Mouse (Mus musculus) erythroblast, embryonic 14.5 days (primary cell): Measurements from ENCODE around the gene Amph. TPM values are rescaled to one million over a fixed set of nuclear protein-coding genes. Genes with fewer than 3 reads are reported as not detected.

Experiments
- H3K27me3 ChIP-seq: 2 replicates; pipeline ENCODE4 v1.6.1; 2012; ENCODE audit warnings: inconsistent platforms; ENCODE audit not compliant: control insufficient read depth
- H3K36me3 ChIP-seq: 2 replicates; pipeline ENCODE4 v1.6.1; 2012; ENCODE audit warnings: mild to moderate bottlenecking, inconsistent platforms; ENCODE audit not compliant: control insufficient read depth
- H3K4me1 ChIP-seq: 2 replicates; pipeline ENCODE4 v1.6.1; 2012; ENCODE audit warnings: inconsistent platforms; ENCODE audit not compliant: control insufficient read depth
- H3K4me3 ChIP-seq: replicated peaks from 2 replicates; pipeline ENCODE3; 2012; ENCODE audit warnings: moderate library complexity, mild to moderate bottlenecking, inconsistent platforms
- H3K9me3 ChIP-seq: 2 replicates; pipeline ENCODE4 v1.6.1; 2012; ENCODE audit warnings: low read length, inconsistent platforms, mixed read lengths; ENCODE audit not compliant: control insufficient read depth
- GATA1 ChIP-seq: IDR thresholded peaks from 2 replicates; pipeline ENCODE4 v1.6.1; 2012; ENCODE audit warnings: low read length, inconsistent platforms, mixed read lengths
- TAL1 ChIP-seq: IDR thresholded peaks from 3 replicates; pipeline ENCODE4 v1.6.1; 2012; ENCODE audit warnings: low read length, inconsistent platforms, mixed read lengths
- polyA plus RNA-seq: library from polyadenylated mRNA; stranded (reverse); fragments of >175 nt; gene quantifications from 2 replicates; pipeline ENCODE4 v1.2.3, GENCODE M21; 2012

The Amph gene
- polyA plus RNA-seq, 1 experiment, result not detected

DNA sequence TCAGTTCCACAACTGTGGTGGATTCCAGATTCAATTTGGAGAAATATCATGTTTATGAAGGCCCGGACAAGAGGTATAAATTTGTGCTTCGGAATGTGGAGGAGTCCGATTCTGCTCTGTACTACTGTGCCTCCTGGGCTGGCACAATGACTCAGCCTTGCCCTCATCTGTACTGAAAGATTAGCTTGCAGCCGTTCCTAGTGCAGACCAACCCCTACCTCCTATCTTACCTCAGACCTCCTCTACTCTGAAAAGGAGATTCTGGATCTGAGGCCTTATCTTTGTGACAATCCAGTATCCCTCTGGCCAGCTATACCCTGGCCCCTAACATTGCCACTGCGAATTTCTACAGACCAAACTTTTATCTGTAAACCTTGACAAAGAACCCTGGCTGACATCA lies 230.3 kb downstream of the Amph start:
- TF ChIP-seq GATA1, result peak; percentile 33; the same call in 1 of the 2 replicates
- peak; percentile 50 for TF ChIP-seq TAL1
- Histone ChIP-seq H3K27me3 (no peaks in the 10 kb centered on the region), H3K36me3 (no peaks in the 10 kb centered on the region), H3K4me3 (peak overlapping the region; percentile 58), H3K4me1 (peaks cover 27% of the 10 kb centered on the region), H3K9me3 (no peaks in the 10 kb centered on the region)

DNA sequence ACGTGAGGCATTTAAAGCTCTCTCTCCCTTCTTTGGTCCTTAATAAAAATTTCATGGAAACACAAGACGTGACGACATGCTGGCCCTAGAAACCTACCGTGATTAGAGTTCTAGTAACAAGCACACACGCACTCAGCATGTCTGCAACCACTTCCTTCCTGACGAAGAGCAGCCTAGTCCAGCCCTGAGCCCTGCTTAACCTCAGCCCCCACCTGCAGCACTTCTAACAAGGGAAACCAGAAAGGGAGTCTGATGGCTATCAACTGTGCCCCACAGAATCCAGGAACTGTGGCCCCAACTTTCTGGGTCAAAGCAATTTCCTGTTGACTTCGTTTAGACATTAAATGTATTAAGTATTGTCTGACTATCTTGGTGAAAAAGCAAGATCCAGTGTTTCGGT lies 234.3 kb downstream of the Amph start:
- no peak overlapping the region for H3K4me3 ChIP-seq
- H3K27me3 ChIP-seq, result no peaks in the 10 kb centered on the region
- no peaks in the 10 kb centered on the region for H3K9me3 ChIP-seq
- TF ChIP-seq TAL1 (no peak), GATA1 (no peak)
- peaks cover 25% of the 10 kb centered on the region for H3K4me1 ChIP-seq
- H3K36me3 ChIP-seq, result no peaks in the 10 kb centered on the region

GRCm38 (mm10) chr13:19190052-19190451 lies 242.0 kb downstream of the Amph start:
- no peaks in the 10 kb centered on the region for H3K27me3 ChIP-seq
- no peaks in the 10 kb centered on the region for H3K36me3 ChIP-seq
- no peak for TF ChIP-seq GATA1
- TF ChIP-seq TAL1, result no peak
- no peak overlapping the region for H3K4me3 ChIP-seq
- no peaks in the 10 kb centered on the region for H3K9me3 ChIP-seq
- H3K4me1 ChIP-seq, result peaks cover 22% of the 10 kb centered on the region

- no peak for TF ChIP-seq TAL1
- TF ChIP-seq GATA1, result no peak
- no peaks in the 10 kb centered on the region for H3K27me3 ChIP-seq
- H3K36me3 ChIP-seq, result no peaks in the 10 kb centered on the region
- H3K9me3 ChIP-seq, result no peaks in the 10 kb centered on the region
- peaks cover 14% of the 10 kb centered on the region for H3K4me1 ChIP-seq
- no peak overlapping the region for H3K4me3 ChIP-seq
Observed at GRCm38 (mm10) chr13:19194803-19195202, 246.8 kb downstream of the Amph start.

- Histone ChIP-seq H3K9me3 (no peaks in the 10 kb centered on the region), H3K4me3 (no peak overlapping the region), H3K4me1 (peaks cover 8% of the 10 kb centered on the region), H3K27me3 (no peaks in the 10 kb centered on the region), H3K36me3 (no peaks in the 10 kb centered on the region)
- TF ChIP-seq GATA1 (no peak), TAL1 (no peak)
Observed at GRCm38 (mm10) chr13:19195456-19195855, 247.5 kb downstream of the Amph start.

Other genes starting within 250 kb of the Amph start
- gene Vps41, start 230.9 kb upstream of the Amph start, polyA plus RNA-seq, result 0.09 and 0.15 TPM in 2 replicates